In the genomic region with DNA sequence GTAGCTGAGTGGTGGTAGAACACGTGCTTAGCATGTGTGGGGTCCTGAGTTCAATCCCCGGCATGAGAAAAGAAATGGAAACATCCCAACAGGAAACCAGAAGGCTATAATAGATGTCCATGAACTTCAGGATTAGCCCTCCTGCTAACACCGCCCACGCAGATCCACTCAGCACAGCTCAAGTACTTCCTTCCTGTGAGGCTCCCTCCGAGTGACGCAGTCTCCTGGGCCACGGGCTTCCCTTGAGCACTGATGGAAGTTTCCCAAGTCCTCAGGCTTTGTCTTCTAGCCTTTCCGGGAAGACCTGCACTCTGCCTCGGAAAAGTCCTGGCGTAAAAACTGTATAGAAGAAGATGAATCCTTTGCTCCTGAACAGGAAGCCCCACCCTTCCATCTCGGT, we compare ENCODE assay signal across 19 mouse cellular contexts.
DNase-seq lines count a peak whose midpoint lies in the region; ATAC-seq and TF ChIP-seq lines count a peak whose summit lies in the region.
"Had no signal": no experiment of that assay in that cellular context is flagged by ENCODE, and none has a peak within 500 bp of the region (broad histone marks: within the 10 kb centered on the region; RNA-seq: fewer than 3 reads in every experiment).

No protein-coding gene starts in this region.

- H3K27me3 ChIP-seq in liver, postnatal 0 days (ENCODE audit: insufficient read depth, low read length) = no peaks in the 10 kb centered on the region
- no peaks in the 10 kb centered on the region for H3K27me3 ChIP-seq in liver, embryonic 12.5 days (replicated peaks)
- H3K27me3 ChIP-seq in hindbrain, embryonic 10.5 days (ENCODE audit: insufficient read depth, poor library complexity, severe bottlenecking) = no peaks in the 10 kb centered on the region
- H3K27me3 ChIP-seq: heart, embryonic 15.5 days; neural tube, embryonic 15.5 days had no signal

- peak overlapping the region; percentile 38; the same call in 1 of the 2 replicates for H3K27ac ChIP-seq in gastrocnemius, adult 2 months
- no peak overlapping the region for H3K27ac ChIP-seq in liver, postnatal 0 days (ENCODE audit: low read depth)
- no peak overlapping the region for H3K27ac ChIP-seq in liver, embryonic 12.5 days
- H3K27ac ChIP-seq in hindbrain, embryonic 10.5 days = no peak overlapping the region
- H3K27ac ChIP-seq: heart, embryonic 15.5 days; hindbrain, postnatal 0 days; liver, embryonic 14.5 days; midbrain, embryonic 10.5 days; neural tube, embryonic 15.5 days; stomach, postnatal 0 days had no signal

- intact Hi-C loops in gastrocnemius, adult 2 months (cut with DNase I) = loop anchor here (5.0 kb wide), 3 partner anchors 162 to 843 kb away; no protein-coding TSS in a partner anchor

- no peaks in the 10 kb centered on the region for H3K9me3 ChIP-seq in liver, postnatal 0 days (ENCODE audit: low read length)
- no peaks in the 10 kb centered on the region for H3K9me3 ChIP-seq in liver, embryonic 12.5 days (replicated peaks)
- H3K9me3 ChIP-seq in hindbrain, embryonic 10.5 days = no peaks in the 10 kb centered on the region
- H3K9me3 ChIP-seq: heart, embryonic 15.5 days; midbrain, embryonic 10.5 days; neural tube, embryonic 15.5 days had no signal

- TF ChIP-seq EP300 in liver, postnatal 0 days (IDR thresholded peaks at IDR 0.05; ENCODE audit: low read depth) = no peak

- peaks cover 31% of the 10 kb centered on the region for H3K4me1 ChIP-seq in liver, postnatal 0 days (ENCODE audit: insufficient read depth)
- H3K4me1 ChIP-seq in liver, embryonic 12.5 days = peaks cover 7% of the 10 kb centered on the region; the same call in 1 of the 2 replicates
- H3K4me1 ChIP-seq in hindbrain, embryonic 10.5 days (replicated peaks) = no peaks in the 10 kb centered on the region
- H3K4me1 ChIP-seq: midbrain, embryonic 10.5 days had no signal

- no peak for TF ChIP-seq CTCF in gastrocnemius, adult 2 months (IDR thresholded peaks at IDR 0.05)
- no peak for TF ChIP-seq CTCF in liver, postnatal 0 days (IDR thresholded peaks at IDR 0.05; ENCODE audit: low read depth)

- H3K36me3 ChIP-seq in liver, postnatal 0 days (replicated peaks; ENCODE audit: insufficient read depth, low read length) = no peaks in the 10 kb centered on the region
- no peaks in the 10 kb centered on the region for H3K36me3 ChIP-seq in liver, embryonic 12.5 days
- H3K36me3 ChIP-seq in hindbrain, embryonic 10.5 days = no peaks in the 10 kb centered on the region
- H3K36me3 ChIP-seq: heart, embryonic 15.5 days; midbrain, embryonic 10.5 days; neural tube, embryonic 15.5 days had no signal

- peak; percentile 47 for ATAC-seq in liver, postnatal 0 days
- ATAC-seq in liver, embryonic 12.5 days = no peak
- ATAC-seq: forebrain, embryonic 16.5 days; hindbrain, postnatal 0 days had no signal

- no peak for DNase-seq in gastrocnemius, adult 2 months
- no peak for DNase-seq in gastrocnemius, postnatal 4 days (ENCODE audit: low spot score in 2 of 2)
- DNase-seq in liver, postnatal 0 days = no peak
- peak; percentile 22 to 24 for DNase-seq in kidney, adult 8-10 months
- peak; percentile 46 for DNase-seq in lung, postnatal 36 days
- DNase-seq in hindbrain, embryonic 10.5 days (ENCODE audit: low spot score) = no peak
- DNase-seq in cerebellum, postnatal 10 days = no peak
- DNase-seq: cerebellum, adult 2 months; gastrocnemius, postnatal 14 days; left cerebral cortex, postnatal 4 days; right cerebral cortex, adult 18-20 months had no signal

- WGBS in liver, postnatal 0 days (ENCODE audit: insufficient replicate concordance) = 55% methylated on average over 11 of the region's 11 CpGs
- WGBS in liver, embryonic 12.5 days (ENCODE audit: insufficient replicate concordance) = 47% methylated on average over 11 of the region's 11 CpGs
- 89% methylated on average over 11 of the region's 11 CpGs for WGBS in hindbrain, embryonic 10.5 days

- no peak overlapping the region for H3K4me3 ChIP-seq in gastrocnemius, adult 2 months
- no peak overlapping the region for H3K4me3 ChIP-seq in liver, postnatal 0 days (ENCODE audit: low read depth, low read length)
- no peak overlapping the region for H3K4me3 ChIP-seq in liver, embryonic 12.5 days
- H3K4me3 ChIP-seq in hindbrain, embryonic 10.5 days = no peak overlapping the region
- H3K4me3 ChIP-seq: heart, embryonic 15.5 days; midbrain, embryonic 10.5 days; neural tube, embryonic 15.5 days had no signal

- H3K9ac ChIP-seq in liver, postnatal 0 days (replicated peaks) = no peak overlapping the region
- no peak overlapping the region for H3K9ac ChIP-seq in liver, embryonic 12.5 days
- H3K9ac ChIP-seq: heart, embryonic 15.5 days; liver, embryonic 14.5 days; neural tube, embryonic 15.5 days had no signal

- no peak overlapping the region for H3K4me2 ChIP-seq in liver, postnatal 0 days (ENCODE audit: low read depth, low read length)
- no peak overlapping the region for H3K4me2 ChIP-seq in liver, embryonic 12.5 days
- H3K4me2 ChIP-seq: heart, embryonic 15.5 days; neural tube, embryonic 15.5 days had no signal

Comparison
In these comparisons a context has a peak if more than half of its experiments do, and no peak if none do; other contexts are left out.
1. DNase-seq: peak in kidney, adult 8-10 months (2 of 2) and lung, postnatal 36 days (single experiment); none in gastrocnemius, adult 2 months (single experiment), gastrocnemius, postnatal 4 days (0 of 2), liver, postnatal 0 days (single experiment), hindbrain, embryonic 10.5 days (single experiment) and cerebellum, postnatal 10 days (0 of 2).